Mouse (Mus musculus) testis, postnatal 10 days (tissue): ENCODE results near the gene Cdhr5.

Source experiments
- DNase-seq: peaks from one replicate; pipeline ENCODE4 v3.0.0; 2021; ENCODE audit warnings: low spot score

Cdhr5 gene

DNA sequence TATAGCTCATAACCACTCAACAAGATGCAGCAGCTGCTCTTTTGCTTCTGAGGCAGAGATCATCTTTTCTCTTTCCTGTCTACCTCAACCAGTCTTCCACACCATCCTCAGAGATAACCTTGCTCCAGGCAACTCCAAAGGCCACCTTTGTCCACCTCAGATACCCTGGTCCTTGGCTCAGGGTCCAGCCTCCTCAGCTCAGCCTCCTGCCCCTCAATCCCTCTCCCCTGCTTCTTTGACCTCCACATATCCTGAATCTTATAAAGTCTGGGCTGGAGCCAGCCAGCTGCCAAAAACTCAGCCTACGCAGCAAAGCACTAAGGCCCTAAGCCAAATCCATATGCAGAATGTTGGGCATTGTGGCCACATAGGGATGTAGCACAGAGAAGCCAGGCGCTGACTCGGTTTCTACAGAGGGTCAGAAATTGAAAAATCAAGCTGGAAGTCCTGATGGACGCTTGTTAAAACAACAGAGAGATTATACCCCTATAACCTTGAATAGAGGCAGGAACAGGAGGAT is 53.8 kb downstream of the Cdhr5 start:
- no peak for DNase-seq

- DNase-seq: no peak
Observed at GRCm38 (mm10) chr7:141222126-141222467, 54.5 kb downstream of the Cdhr5 start.

DNA sequence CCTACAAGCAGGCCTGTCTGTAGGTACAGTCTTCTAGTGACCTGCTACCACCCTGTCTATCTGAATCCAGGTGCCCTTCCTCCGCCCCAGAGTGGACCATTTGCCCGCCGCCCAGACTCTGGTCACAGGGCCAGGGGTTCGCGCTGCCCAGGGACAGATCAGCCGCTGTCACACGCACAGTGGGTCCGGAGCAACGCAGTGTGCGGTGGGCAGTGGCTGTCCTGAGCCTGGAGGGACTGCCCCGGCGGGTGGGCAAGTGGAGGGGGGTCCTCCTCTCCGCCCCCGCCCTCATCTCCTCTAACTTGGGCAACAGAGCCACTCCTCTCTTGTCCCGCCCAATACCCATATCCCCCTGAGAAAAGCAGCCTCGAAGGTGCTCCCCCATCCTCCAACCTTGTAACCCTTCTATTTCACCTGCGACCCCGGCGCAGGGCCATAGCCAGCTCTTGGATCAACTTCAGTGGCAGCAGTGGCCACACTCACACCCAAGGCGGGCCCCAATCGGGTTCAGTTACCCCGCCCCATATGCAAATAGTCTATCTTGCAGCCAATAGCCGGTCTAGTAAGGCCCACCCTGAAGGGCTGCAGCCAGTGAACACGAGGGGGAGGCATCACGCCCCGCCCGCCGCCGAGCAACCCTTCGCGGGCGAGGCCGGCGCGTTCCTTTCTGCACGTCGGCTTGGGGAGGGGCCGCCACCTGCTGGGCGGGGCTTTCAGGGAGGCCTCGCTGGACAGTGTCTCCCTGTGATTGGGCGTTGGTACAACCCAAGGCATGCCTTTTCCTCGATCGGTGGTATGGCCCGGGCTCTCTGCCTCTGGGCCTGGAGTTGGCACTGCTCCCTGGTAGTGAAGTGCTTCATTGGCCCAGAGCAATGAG is 55.1 kb downstream of the Cdhr5 start:
- DNase-seq: peak; percentile 98

DNA sequence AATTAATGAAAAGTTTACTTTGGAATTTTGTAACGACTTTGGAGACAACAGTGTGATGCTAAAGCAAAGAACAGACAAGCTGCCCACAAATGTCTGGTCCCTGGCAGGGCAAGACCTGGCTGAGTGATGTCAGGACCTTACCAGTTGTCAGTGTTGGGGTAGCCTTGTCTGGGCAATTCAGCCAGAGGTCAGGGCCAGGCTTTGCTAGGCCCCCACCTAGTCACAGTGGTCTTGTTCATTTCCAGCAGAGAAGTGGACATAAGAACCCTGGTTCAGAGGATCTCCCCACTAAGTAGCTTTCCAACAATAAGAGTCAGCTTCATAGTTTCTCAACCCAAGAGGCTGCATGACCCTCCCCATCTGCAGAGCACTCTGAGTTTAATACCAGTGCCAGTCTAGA is 56.2 kb downstream of the Cdhr5 start:
- DNase-seq: no peak

GRCm38 (mm10) chr7:141219558-141220099 is 57.0 kb downstream of the Cdhr5 start:
- no peak for DNase-seq
